Mouse (Mus musculus) megakaryocyte, embryonic 14.5 days (primary cell): ENCODE measurements around the gene Junb.

Source experiments
- FLI1 ChIP-seq: IDR thresholded peaks from 2 replicates; pipeline ENCODE4 v1.6.1; 2012; ENCODE audit warnings: low read length, inconsistent platforms, mixed read lengths
- GATA1 ChIP-seq: IDR thresholded peaks from 3 replicates; pipeline ENCODE4 v1.6.1; 2012; ENCODE audit warnings: mixed read lengths, low read length, inconsistent platforms, borderline replicate concordance

DNA sequence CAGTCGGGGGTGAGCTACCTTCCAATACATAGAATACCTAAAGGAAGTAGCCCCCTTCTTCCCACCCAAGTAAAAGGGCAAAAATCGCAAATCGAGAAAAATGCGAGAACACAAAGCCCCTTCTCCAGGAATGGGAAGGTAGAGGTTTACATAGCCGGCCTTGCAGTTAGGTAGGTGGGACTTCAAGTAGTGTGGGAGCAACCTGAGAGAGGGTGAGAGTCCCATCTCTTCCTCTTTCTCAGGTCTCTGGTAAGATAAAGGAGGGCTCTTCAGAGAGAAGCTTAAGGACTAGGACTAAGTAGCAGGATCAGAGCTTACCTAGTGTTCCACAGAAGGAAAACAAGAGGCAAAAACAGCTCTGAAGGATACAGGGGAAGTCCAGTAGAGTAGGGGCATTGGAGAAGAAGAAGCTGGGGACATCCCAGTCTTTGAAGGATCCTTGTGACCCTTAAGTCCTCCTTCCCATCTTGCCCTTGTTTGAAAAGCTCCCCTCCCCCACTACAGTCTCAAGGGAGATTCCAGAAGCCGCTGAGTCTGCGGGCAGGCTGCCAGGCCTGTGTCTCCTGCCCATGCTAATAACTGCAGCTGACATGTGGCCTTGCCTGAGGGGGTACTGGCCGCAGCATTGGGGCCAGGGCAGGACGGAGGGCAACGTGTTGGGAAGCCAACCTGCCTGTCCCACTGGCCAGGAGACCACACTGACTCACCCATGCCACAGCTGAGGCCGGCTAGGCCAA lies 2.3 kb upstream of the Junb start:
- TF ChIP-seq GATA1 (no peak), FLI1 (no peak)
